Comparison of ENCODE assay signal across 8 mouse cellular contexts in the genomic region with DNA sequence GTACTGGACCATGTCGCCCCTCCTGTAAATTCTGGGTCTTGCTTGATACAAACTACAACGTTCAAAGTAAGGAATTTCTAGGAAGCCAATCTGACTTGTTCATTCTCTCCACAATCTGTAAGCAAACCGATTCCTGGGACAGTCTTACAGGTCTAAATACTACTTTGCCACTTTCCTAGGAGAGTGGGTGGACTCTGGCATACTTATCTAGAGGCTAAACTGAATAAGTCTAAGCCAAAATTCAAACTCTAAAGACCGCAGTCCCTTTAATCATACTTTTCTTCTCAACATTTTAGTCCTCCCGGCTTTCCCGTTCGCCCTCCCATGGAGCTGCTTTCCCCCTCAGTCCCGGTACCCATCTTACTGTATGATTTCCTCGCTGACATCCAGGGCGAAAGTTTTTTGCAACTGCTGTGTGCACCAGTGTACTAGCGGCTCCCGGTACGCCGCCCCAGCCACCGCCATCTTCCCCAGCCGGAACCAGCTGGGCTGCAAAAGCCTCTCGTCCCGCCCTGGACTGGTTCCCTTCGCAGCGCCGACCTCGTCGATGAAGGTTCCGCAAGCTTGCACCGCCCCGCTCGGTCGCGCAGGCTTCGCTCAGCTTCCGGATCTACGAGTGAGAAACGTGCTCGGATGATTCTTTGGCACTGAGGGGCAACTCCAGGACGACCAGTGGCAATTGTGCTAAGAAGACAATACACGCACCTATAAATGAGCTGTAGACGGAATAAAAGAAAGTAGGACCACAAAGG. TPM values are rescaled to one million over a fixed set of nuclear protein-coding genes. Genes with fewer than 3 reads are reported as not detected.
A peak's percentile ranks its signal among the peaks of the same experiment; 100 is the strongest.
DNase-seq lines count a peak whose midpoint lies in the region; ATAC-seq and TF ChIP-seq lines count a peak whose summit lies in the region.

No protein-coding gene starts in this region.

- no peaks in the 10 kb centered on the region for H3K27me3 ChIP-seq in MEL (ENCODE audit: control insufficient read depth in 1 of 2, insufficient read depth in 2 of 2, low read length in 2 of 2)
- H3K27me3 ChIP-seq in cerebellum, adult 2 months (ENCODE audit: control insufficient read depth, insufficient read depth, low read length): no peaks in the 10 kb centered on the region
- H3K27me3 ChIP-seq in forebrain, postnatal 0 days (ENCODE audit: insufficient read depth, low read length): no peaks in the 10 kb centered on the region
- H3K27me3 ChIP-seq in lung, postnatal 0 days (replicated peaks; ENCODE audit: insufficient read depth, low read length): no peaks in the 10 kb centered on the region

- H3K9me3 ChIP-seq in MEL (replicated peaks; ENCODE audit: insufficient read depth, low read length): no peaks in the 10 kb centered on the region
- no peaks in the 10 kb centered on the region for H3K9me3 ChIP-seq in forebrain, postnatal 0 days (ENCODE audit: low read length)
- no peaks in the 10 kb centered on the region for H3K9me3 ChIP-seq in lung, postnatal 0 days (ENCODE audit: low read length)

- no peaks in the 10 kb centered on the region; the same call in 1 of the 2 replicates for H3K79me2 ChIP-seq in MEL (ENCODE audit: control insufficient read depth, insufficient read depth, low read length, poor library complexity)

- TF ChIP-seq CTCF in MEL (IDR thresholded peaks at IDR 0.05 in 2 of 3, conservative IDR thresholded peaks at IDR 0.05 in 1 of 3; ENCODE audit: control insufficient read depth in 1 of 3, insufficient read depth in 1 of 3, low read depth in 2 of 3, low read length in 3 of 3, poor library complexity in 1 of 3, severe bottlenecking in 1 of 3): 0 out of 6 replicates have a peak, but pooled peaks of 1 of the 3 experiments have one; percentile 7
- peak; percentile 15; the same call in 1 of the 2 replicates for TF ChIP-seq CTCF in cerebellum, adult 2 months (IDR thresholded peaks at IDR 0.05; ENCODE audit: borderline replicate concordance, insufficient read depth, low read depth, low read length)
- peak; percentile 37 for TF ChIP-seq CTCF in forebrain, postnatal 0 days (IDR thresholded peaks at IDR 0.05; ENCODE audit: low read depth)
- peak; percentile 40 for TF ChIP-seq CTCF in lung, postnatal 0 days (IDR thresholded peaks at IDR 0.05)

- TF ChIP-seq POLR2A in MEL (IDR thresholded peaks at IDR 0.05; ENCODE audit: control insufficient read depth in 1 of 2, insufficient read depth in 1 of 2, low read depth in 1 of 2, low read length in 2 of 2, poor library complexity in 1 of 2): peak; percentile 78 to 97
- TF ChIP-seq POLR2A in cerebellum, adult 2 months (IDR thresholded peaks at IDR 0.05; ENCODE audit: borderline replicate concordance, insufficient read depth, low read length): peak; percentile 83; the same call in 1 of the 2 replicates

- peak overlapping the region; percentile 71 for H3K4me2 ChIP-seq in forebrain, postnatal 0 days (ENCODE audit: low read depth)
- H3K4me2 ChIP-seq in lung, postnatal 0 days (replicated peaks; ENCODE audit: low read depth, low read length): peak overlapping the region; percentile 54

- peak overlapping the region; percentile 68 for H3K27ac ChIP-seq in MEL (ENCODE audit: control insufficient read depth, low read depth, low read length)
- H3K27ac ChIP-seq in cerebellum, adult 2 months (ENCODE audit: insufficient read depth, low read length): peak overlapping the region; percentile 29; the same call in 1 of the 2 replicates
- peak overlapping the region; percentile 65 for H3K27ac ChIP-seq in forebrain, postnatal 0 days (ENCODE audit: low read depth, low read length)
- peak overlapping the region; percentile 84 for H3K27ac ChIP-seq in lung, postnatal 0 days (ENCODE audit: low read length)

- peak overlapping the region; percentile 76 to 87 for H3K4me3 ChIP-seq in MEL (ENCODE audit: control insufficient read depth in 1 of 2, insufficient read depth in 1 of 2, low read depth in 2 of 2, low read length in 2 of 2)
- H3K4me3 ChIP-seq in cerebellum, adult 2 months (replicated peaks; ENCODE audit: insufficient read depth, low read depth, low read length): peak overlapping the region; percentile 98
- peak overlapping the region; percentile 58 for H3K4me3 ChIP-seq in forebrain, postnatal 0 days (ENCODE audit: low read depth, low read length)
- H3K4me3 ChIP-seq in lung, postnatal 0 days (ENCODE audit: low read depth, low read length): peak overlapping the region; percentile 61

- TF ChIP-seq EP300 in MEL (IDR thresholded peaks at IDR 0.05; ENCODE audit: low read depth in 1 of 2, low read length in 2 of 2): peak in 1 of 2 experiments; percentile 58; a peak in 2 of 4 replicates
- TF ChIP-seq EP300 in lung, postnatal 0 days (IDR thresholded peaks at IDR 0.05): no peak

- H3K36me3 ChIP-seq in MEL (ENCODE audit: control insufficient read depth in 1 of 2, insufficient read depth in 2 of 2, low read length in 2 of 2): peaks cover 0 to 13% of the 10 kb centered on the region in 2 experiments; a peak in 3 of 4 replicates
- 0 out of 2 replicates have a peak, but pooled peaks cover 4% of the 10 kb centered on the region for H3K36me3 ChIP-seq in forebrain, postnatal 0 days (ENCODE audit: insufficient read depth)
- no peaks in the 10 kb centered on the region for H3K36me3 ChIP-seq in lung, postnatal 0 days (ENCODE audit: insufficient read depth, low read length)

- under 1% methylated on average over 37 of the region's 37 CpGs for WGBS in cerebellum, adult 2 months
- WGBS in forebrain, postnatal 0 days: under 1% methylated on average over 37 of the region's 37 CpGs
- WGBS in lung, postnatal 0 days: under 1% methylated on average over 37 of the region's 37 CpGs

- TF ChIP-seq RAD21 in MEL (IDR thresholded peaks at IDR 0.05; ENCODE audit: low read depth, low read length): no peak

- peak; percentile 97 for DNase-seq in MEL (ENCODE audit: low read depth, low spot score)
- peak; percentile 89 to 90 for DNase-seq in cerebellum, adult 2 months
- peak; percentile 91 for DNase-seq in forebrain, postnatal 0 days
- DNase-seq in layer of hippocampus, adult 9-11 months: peak; percentile 85
- DNase-seq in lung, postnatal 0 days (ENCODE audit: low spot score): peak; percentile 97
- peak; percentile 92 for DNase-seq in ovary, postnatal 14 days (ENCODE audit: low spot score)
- DNase-seq in thymus, postnatal 14 days: peak; percentile 92

- peak; percentile 100 for ATAC-seq in forebrain, postnatal 0 days
- peak; percentile 100 for ATAC-seq in hematopoietic stem cell, adult 5-6 weeks (replicated peaks in 1 of 2; ENCODE audit: insufficient read depth in 1 of 2, low FRiP score in 2 of 2, low TSS enrichment in 1 of 2, low read depth in 1 of 2, poor library complexity in 2 of 2, severe bottlenecking in 2 of 2)
- peak; percentile 99 for ATAC-seq in lung, postnatal 0 days

- peak overlapping the region; percentile 76 for H3K9ac ChIP-seq in MEL (ENCODE audit: control insufficient read depth, low read depth, low read length, poor library complexity, severe bottlenecking)
- H3K9ac ChIP-seq in forebrain, postnatal 0 days: peak overlapping the region; percentile 51
- H3K9ac ChIP-seq in lung, postnatal 0 days (replicated peaks; ENCODE audit: low read depth): peak overlapping the region; percentile 71

- H3K4me1 ChIP-seq in MEL (ENCODE audit: control insufficient read depth in 1 of 2, insufficient read depth in 2 of 2, low read length in 2 of 2): no peaks in the 10 kb centered on the region
- no peaks in the 10 kb centered on the region for H3K4me1 ChIP-seq in cerebellum, adult 2 months (ENCODE audit: control insufficient read depth, insufficient read depth, low read length)
- H3K4me1 ChIP-seq in forebrain, postnatal 0 days (ENCODE audit: insufficient read depth): 0 out of 2 replicates have a peak, but pooled peaks cover 3% of the 10 kb centered on the region
- H3K4me1 ChIP-seq in lung, postnatal 0 days (ENCODE audit: insufficient read depth, low read depth, low read length): no peaks in the 10 kb centered on the region

RNA-seq across cellular contexts. Expression of gene Pclaf, which starts 5.3 kb away (rescaled TPM):
- 67.1 and 79.2 TPM in 2 replicates for total RNA-seq in MEL (2012; rRNA removed)
- 10 to 100 TPM in 1 of 2 experiments, not detected in 1; 99.0 TPM for polyA plus RNA-seq in MEL (2012; ENCODE audit: insufficient read depth in 1 of 2, insufficient read length in 2 of 2, low read depth in 1 of 2, low replicate concordance in 2 of 2, missing spikeins in 1 of 2)
- 0.13 and 0.29 TPM in 2 replicates for polyA plus RNA-seq in cerebellum, adult 2 months (2012; rRNA removed)
- 10.1 and 12.8 TPM in 2 replicates for total RNA-seq in forebrain, postnatal 0 days (2014; rRNA removed)
- polyA plus RNA-seq in forebrain, postnatal 0 days (2015; fragmentation: Nextera tagmentation; extraction: Ambion mirVana): 14.5 and 17.2 TPM in 2 replicates
- 114 and 135 TPM in 2 replicates for total RNA-seq in hematopoietic stem cell, adult 5-6 weeks (2017)
- polyA plus RNA-seq in lung, postnatal 0 days (2015; fragmentation: Nextera tagmentation; extraction: Ambion mirVana): 9.9 and 15.5 TPM in 2 replicates

RNA-seq across cellular contexts. Expression of gene Trip4, which starts 23.9 kb away (rescaled TPM):
- 13.0 and 13.4 TPM in 2 replicates for total RNA-seq in MEL (2012; rRNA removed)
- 10 to 100 TPM in 1 of 2 experiments, not detected in 1; 13.5 TPM for polyA plus RNA-seq in MEL (2012; ENCODE audit: insufficient read depth in 1 of 2, insufficient read length in 2 of 2, low read depth in 1 of 2, low replicate concordance in 2 of 2, missing spikeins in 1 of 2)
- 20.4 and 24.5 TPM in 2 replicates for polyA plus RNA-seq in cerebellum, adult 2 months (2012; rRNA removed)
- total RNA-seq in forebrain, postnatal 0 days (2014; rRNA removed): 29.4 and 41.9 TPM in 2 replicates
- polyA plus RNA-seq in forebrain, postnatal 0 days (2015; fragmentation: Nextera tagmentation; extraction: Ambion mirVana): 15.3 and 22.6 TPM in 2 replicates
- total RNA-seq in hematopoietic stem cell, adult 5-6 weeks (2017): 24.4 and 24.5 TPM in 2 replicates
- polyA plus RNA-seq in lung, postnatal 0 days (2015; fragmentation: Nextera tagmentation; extraction: Ambion mirVana): 17.6 and 18.7 TPM in 2 replicates

RNA-seq across cellular contexts. Expression of gene Csnk1g1, which starts 24.0 kb away (rescaled TPM):
- 5.1 and 6.9 TPM in 2 replicates for total RNA-seq in MEL (2012; rRNA removed)
- 1 to 10 TPM in 1 of 2 experiments, not detected in 1; 7.7 TPM for polyA plus RNA-seq in MEL (2012; ENCODE audit: insufficient read depth in 1 of 2, insufficient read length in 2 of 2, low read depth in 1 of 2, low replicate concordance in 2 of 2, missing spikeins in 1 of 2)
- 21.9 and 25.4 TPM in 2 replicates for polyA plus RNA-seq in cerebellum, adult 2 months (2012; rRNA removed)
- total RNA-seq in forebrain, postnatal 0 days (2014; rRNA removed): 25.5 and 26.5 TPM in 2 replicates
- polyA plus RNA-seq in forebrain, postnatal 0 days (2015; fragmentation: Nextera tagmentation; extraction: Ambion mirVana): 8.0 and 14.5 TPM in 2 replicates
- total RNA-seq in hematopoietic stem cell, adult 5-6 weeks (2017): 42.0 and 51.1 TPM in 2 replicates
- 8.4 and 8.9 TPM in 2 replicates for polyA plus RNA-seq in lung, postnatal 0 days (2015; fragmentation: Nextera tagmentation; extraction: Ambion mirVana)

RNA-seq across cellular contexts. Expression of gene Zfp609, which starts 57.4 kb away (rescaled TPM):
- total RNA-seq in MEL (2012; rRNA removed): 2.9 and 3.6 TPM in 2 replicates
- polyA plus RNA-seq in MEL (2012; ENCODE audit: insufficient read depth in 1 of 2, insufficient read length in 2 of 2, low read depth in 1 of 2, low replicate concordance in 2 of 2, missing spikeins in 1 of 2): 10 to 100 TPM in 1 of 2 experiments, not detected in 1; 26.5 TPM
- polyA plus RNA-seq in cerebellum, adult 2 months (2012; rRNA removed): 19.2 and 23.2 TPM in 2 replicates
- total RNA-seq in forebrain, postnatal 0 days (2014; rRNA removed): 9.8 and 9.9 TPM in 2 replicates
- 3.8 and 5.0 TPM in 2 replicates for polyA plus RNA-seq in forebrain, postnatal 0 days (2015; fragmentation: Nextera tagmentation; extraction: Ambion mirVana)
- 5.8 and 5.9 TPM in 2 replicates for total RNA-seq in hematopoietic stem cell, adult 5-6 weeks (2017)
- polyA plus RNA-seq in lung, postnatal 0 days (2015; fragmentation: Nextera tagmentation; extraction: Ambion mirVana): 4.8 and 5.0 TPM in 2 replicates

Comparison
In these comparisons a context has a peak if more than half of its experiments do, and no peak if none do; other contexts are left out.
1. Peak in every context shown above with its lines: DNase-seq, ATAC-seq, H3K4me3 ChIP-seq and H3K27ac ChIP-seq.
2. H3K27ac ChIP-seq: peak in every context shown above with its lines; median percentile 84 in lung, postnatal 0 days; 68 in MEL; 65 in forebrain, postnatal 0 days; 29 in cerebellum, adult 2 months.